Mouse (Mus musculus): ENCODE measurements around the gene Sgpp2. TPM values are rescaled to one million over a fixed set of nuclear protein-coding genes. Genes with fewer than 3 reads are reported as not detected.

Gene Sgpp2
- polyA plus RNA-seq, 1 experiment from 2014 or later = 0.37 TPM

DNA sequence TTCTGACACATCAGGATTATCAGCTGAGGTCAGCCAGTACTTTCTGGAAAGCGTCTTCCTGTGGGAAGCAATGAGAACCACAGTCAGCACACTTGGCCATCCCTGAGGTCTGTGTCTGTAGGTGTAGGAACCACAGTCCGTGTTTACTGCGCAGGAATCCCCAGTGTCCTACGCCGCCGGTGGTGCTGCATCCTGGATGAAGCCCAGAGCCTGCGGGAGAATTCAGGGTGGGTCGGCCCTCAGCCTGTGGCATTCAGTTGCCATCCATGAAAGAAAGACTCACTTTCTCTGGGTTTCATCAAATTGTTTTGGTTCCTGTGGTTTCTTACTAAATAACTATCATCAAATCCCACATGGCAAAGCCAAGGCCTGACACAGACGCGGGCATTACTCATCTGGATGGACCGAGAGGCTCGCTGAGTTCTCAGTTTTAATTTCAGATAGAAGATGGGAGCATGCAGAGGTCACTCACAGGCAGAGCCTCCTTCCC is 37.2 kb downstream of the Sgpp2 start:
- H3K9ac ChIP-seq = no peak overlapping the region
- H3K4me2 ChIP-seq = no peak overlapping the region
- ATAC-seq = no peak
- no peak overlapping the region for H3K27ac ChIP-seq
- no peaks in the 10 kb centered on the region for H3K9me3 ChIP-seq (replicated peaks)
- peaks cover 4% of the 10 kb centered on the region; the same call in 1 of the 2 replicates for H3K27me3 ChIP-seq
- no peak overlapping the region for H3K4me3 ChIP-seq
- no peaks in the 10 kb centered on the region for H3K4me1 ChIP-seq
- no peaks in the 10 kb centered on the region for H3K36me3 ChIP-seq (ENCODE audit: poor library complexity, severe bottlenecking)
- WGBS = 94% methylated on average over 12 of the region's 12 CpGs

- H3K36me3 ChIP-seq (ENCODE audit: poor library complexity, severe bottlenecking) = no peaks in the 10 kb centered on the region
- H3K9me3 ChIP-seq (replicated peaks) = no peaks in the 10 kb centered on the region
- H3K4me1 ChIP-seq = no peaks in the 10 kb centered on the region
- no peak overlapping the region for H3K4me3 ChIP-seq
- no peak overlapping the region for H3K9ac ChIP-seq
- H3K4me2 ChIP-seq = no peak overlapping the region
- peaks cover 4% of the 10 kb centered on the region; the same call in 1 of the 2 replicates for H3K27me3 ChIP-seq
- H3K27ac ChIP-seq = no peak overlapping the region
- ATAC-seq = no peak
- WGBS = 79% methylated on average over 1 of the region's 1 CpGs
Observed at GRCm38 (mm10) chr1:78349219-78349618, 39.1 kb downstream of the Sgpp2 start.

- Histone ChIP-seq H3K4me1 (no peaks in the 10 kb centered on the region), H3K27ac (no peak overlapping the region), H3K4me3 (no peak overlapping the region), H3K27me3 (peaks cover 4% of the 10 kb centered on the region; the same call in 1 of the 2 replicates), H3K9me3 (replicated peaks) (no peaks in the 10 kb centered on the region), H3K9ac (no peak overlapping the region), H3K4me2 (no peak overlapping the region), H3K36me3 (ENCODE audit: poor library complexity, severe bottlenecking) (no peaks in the 10 kb centered on the region)
- WGBS = 80% methylated on average over 1 of the region's 1 CpGs
- ATAC-seq = no peak
Observed at GRCm38 (mm10) chr1:78353254-78353653, 43.1 kb downstream of the Sgpp2 start.

- Histone ChIP-seq H3K9ac (no peak overlapping the region), H3K27me3 (no peaks in the 10 kb centered on the region), H3K4me3 (no peak overlapping the region), H3K36me3 (ENCODE audit: poor library complexity, severe bottlenecking) (no peaks in the 10 kb centered on the region), H3K4me2 (no peak overlapping the region), H3K27ac (no peak overlapping the region), H3K4me1 (no peaks in the 10 kb centered on the region), H3K9me3 (replicated peaks) (no peaks in the 10 kb centered on the region)
- ATAC-seq = no peak
- WGBS = 38% methylated on average over 4 of the region's 4 CpGs
Observed at GRCm38 (mm10) chr1:78355123-78355522, 45.0 kb downstream of the Sgpp2 start.

GRCm38 (mm10) chr1:78357415-78357814 is 47.3 kb downstream of the Sgpp2 start:
- no peak overlapping the region for H3K9ac ChIP-seq
- WGBS = 88% methylated on average over 4 of the region's 4 CpGs
- ATAC-seq = no peak
- no peaks in the 10 kb centered on the region for H3K9me3 ChIP-seq (replicated peaks)
- H3K27ac ChIP-seq = no peak overlapping the region
- no peaks in the 10 kb centered on the region for H3K27me3 ChIP-seq
- no peak overlapping the region for H3K4me2 ChIP-seq
- H3K36me3 ChIP-seq (ENCODE audit: poor library complexity, severe bottlenecking) = no peaks in the 10 kb centered on the region
- no peak overlapping the region for H3K4me3 ChIP-seq
- H3K4me1 ChIP-seq = no peaks in the 10 kb centered on the region

GRCm38 (mm10) chr1:78357868-78358267 is 47.7 kb downstream of the Sgpp2 start:
- Histone ChIP-seq H3K9ac (no peak overlapping the region), H3K4me3 (no peak overlapping the region), H3K36me3 (ENCODE audit: poor library complexity, severe bottlenecking) (no peaks in the 10 kb centered on the region), H3K9me3 (replicated peaks) (no peaks in the 10 kb centered on the region), H3K27me3 (0 out of 2 replicates have a peak, but pooled peaks cover under 1% of the 10 kb centered on the region), H3K27ac (no peak overlapping the region), H3K4me1 (no peaks in the 10 kb centered on the region), H3K4me2 (no peak overlapping the region)
- 73% methylated on average over 1 of the region's 1 CpGs for WGBS
- ATAC-seq = no peak

GRCm38 (mm10) chr1:78363965-78364889 is 54.1 kb downstream of the Sgpp2 start:
- no peak overlapping the region for H3K27ac ChIP-seq

GRCm38 (mm10) chr1:78367806-78368205 is 57.7 kb downstream of the Sgpp2 start:
- Histone ChIP-seq H3K9ac (no peak overlapping the region), H3K36me3 (ENCODE audit: poor library complexity, severe bottlenecking) (no peaks in the 10 kb centered on the region), H3K27me3 (peaks cover 4% of the 10 kb centered on the region; the same call in 1 of the 2 replicates), H3K9me3 (replicated peaks) (peaks cover 7% of the 10 kb centered on the region), H3K4me3 (no peak overlapping the region), H3K27ac (no peak overlapping the region), H3K4me2 (no peak overlapping the region), H3K4me1 (peaks cover 37% of the 10 kb centered on the region)
- 51% methylated on average over 5 of the region's 5 CpGs for WGBS
- no peak for ATAC-seq

More at GRCm38 (mm10) chr1:78363965-78364889, 54.1 kb downstream of the Sgpp2 start:
- peaks cover 4% of the 10 kb centered on the region; the same call in 1 of the 2 replicates for H3K27me3 ChIP-seq
- WGBS = 14% methylated on average over 13 of the region's 13 CpGs
- no peak overlapping the region for H3K4me3 ChIP-seq
- no peak overlapping the region for H3K4me2 ChIP-seq
- peaks cover 21% of the 10 kb centered on the region for H3K4me1 ChIP-seq
- no peaks in the 10 kb centered on the region for H3K9me3 ChIP-seq (replicated peaks)
- H3K9ac ChIP-seq = no peak overlapping the region
- peak; percentile 61; the same call in 1 of the 2 replicates for ATAC-seq
- no peaks in the 10 kb centered on the region for H3K36me3 ChIP-seq (ENCODE audit: poor library complexity, severe bottlenecking)

DNA sequence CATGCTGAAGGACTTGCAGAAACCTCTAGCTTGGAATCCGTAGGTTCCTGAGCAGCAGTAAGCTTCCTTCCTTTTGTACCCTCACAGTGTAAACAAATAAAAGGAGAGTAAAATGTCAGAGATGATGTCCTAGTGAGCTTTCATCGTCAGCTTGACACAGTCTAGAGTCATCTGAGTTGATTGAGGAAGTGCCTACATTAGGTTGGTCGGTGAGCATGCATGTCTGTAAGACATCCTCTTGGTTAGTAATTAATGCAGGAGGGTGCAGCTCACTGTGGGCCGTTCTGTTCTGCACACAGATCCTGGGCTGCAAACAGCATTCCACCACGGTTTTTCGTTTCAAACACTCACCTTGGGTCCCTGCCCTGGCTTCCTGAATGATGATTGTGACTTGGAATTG is 60.0 kb downstream of the Sgpp2 start:
- H3K4me3 ChIP-seq = no peak overlapping the region
- H3K4me2 ChIP-seq = no peak overlapping the region
- H3K9me3 ChIP-seq (replicated peaks) = peaks cover 13% of the 10 kb centered on the region
- H3K27ac ChIP-seq = no peak overlapping the region
- WGBS = 71% methylated on average over 6 of the region's 6 CpGs
- no peak for ATAC-seq
- H3K36me3 ChIP-seq (ENCODE audit: poor library complexity, severe bottlenecking) = no peaks in the 10 kb centered on the region
- H3K27me3 ChIP-seq = no peaks in the 10 kb centered on the region
- no peak overlapping the region for H3K9ac ChIP-seq
- H3K4me1 ChIP-seq = peaks cover 26% of the 10 kb centered on the region

DNA sequence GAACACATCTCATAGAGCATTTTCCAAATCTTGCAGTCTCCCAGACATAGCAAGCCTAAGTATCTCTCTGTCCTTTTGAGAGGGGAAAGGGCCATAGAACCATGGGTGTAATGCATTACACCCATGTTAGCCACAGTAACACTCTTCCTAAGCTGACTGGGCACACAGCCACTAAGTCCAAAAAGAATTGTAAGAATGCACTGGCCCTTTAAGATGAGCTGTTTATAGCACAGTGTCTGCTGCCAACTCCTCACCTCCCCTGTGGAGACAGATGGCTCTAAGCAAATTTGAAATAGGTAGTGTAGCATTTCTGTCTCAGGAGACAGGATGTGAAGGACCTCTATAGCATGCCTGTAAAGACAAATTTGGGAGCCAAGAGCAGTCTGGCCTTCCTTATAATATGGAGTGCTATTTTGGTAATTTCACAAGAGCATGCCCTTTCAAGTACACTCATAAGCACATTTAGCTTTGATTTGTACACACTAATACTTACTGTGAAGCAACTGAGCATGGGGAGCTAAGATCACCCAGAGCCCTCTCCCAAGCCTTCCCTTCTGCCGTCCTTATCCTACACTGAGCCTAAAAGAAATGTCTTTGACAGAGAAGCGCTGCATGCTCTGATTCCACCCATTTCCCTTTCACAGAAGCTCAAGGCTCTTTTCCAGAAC is 61.6 kb downstream of the Sgpp2 start:
- no peak overlapping the region for H3K9ac ChIP-seq
- 92% methylated on average over 2 of the region's 2 CpGs for WGBS
- no peak overlapping the region for H3K4me3 ChIP-seq
- peaks cover 23% of the 10 kb centered on the region for H3K4me1 ChIP-seq
- H3K4me2 ChIP-seq = no peak overlapping the region
- no peaks in the 10 kb centered on the region for H3K27me3 ChIP-seq
- peaks cover 13% of the 10 kb centered on the region for H3K9me3 ChIP-seq (replicated peaks)
- H3K36me3 ChIP-seq (ENCODE audit: poor library complexity, severe bottlenecking) = no peaks in the 10 kb centered on the region
- peak; percentile 71 for ATAC-seq
- no peak overlapping the region for H3K27ac ChIP-seq

GRCm38 (mm10) chr1:78372316-78372715 is 62.2 kb downstream of the Sgpp2 start:
- Histone ChIP-seq H3K4me3 (no peak overlapping the region), H3K9me3 (replicated peaks) (peaks cover 13% of the 10 kb centered on the region), H3K9ac (no peak overlapping the region), H3K27ac (no peak overlapping the region), H3K36me3 (ENCODE audit: poor library complexity, severe bottlenecking) (no peaks in the 10 kb centered on the region), H3K4me1 (peaks cover 17% of the 10 kb centered on the region), H3K4me2 (no peak overlapping the region), H3K27me3 (no peaks in the 10 kb centered on the region)
- whole genome bisulfite sequencing = 89% methylated on average over 9 of the region's 9 CpGs
- ATAC-seq = no peak

DNA sequence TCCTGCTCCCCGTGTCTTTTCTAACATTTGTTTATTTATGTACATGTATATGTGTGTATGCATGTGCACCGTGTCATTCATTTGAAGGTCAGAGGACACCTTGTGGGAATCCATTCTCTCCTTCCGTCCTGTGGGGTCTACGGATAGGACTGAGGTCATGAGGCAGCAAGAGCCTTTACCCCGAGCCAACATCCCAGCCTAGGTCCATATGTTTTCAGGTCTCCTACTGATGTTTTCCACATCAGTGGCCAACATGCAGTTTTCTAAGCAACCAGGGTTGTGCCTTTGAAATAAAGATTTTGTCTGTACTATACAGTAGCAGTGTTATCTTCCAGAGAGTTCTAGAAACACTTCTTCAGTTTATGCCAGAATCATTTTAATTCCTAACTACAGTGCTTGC is 63.7 kb downstream of the Sgpp2 start:
- no peak overlapping the region for H3K4me2 ChIP-seq
- ATAC-seq = no peak
- H3K9ac ChIP-seq = no peak overlapping the region
- no peaks in the 10 kb centered on the region for H3K36me3 ChIP-seq (ENCODE audit: poor library complexity, severe bottlenecking)
- peaks cover 16% of the 10 kb centered on the region for H3K4me1 ChIP-seq
- no peaks in the 10 kb centered on the region for H3K27me3 ChIP-seq
- H3K27ac ChIP-seq = no peak overlapping the region
- 91% methylated on average over 5 of the region's 5 CpGs for WGBS
- peaks cover 13% of the 10 kb centered on the region for H3K9me3 ChIP-seq (replicated peaks)
- H3K4me3 ChIP-seq = no peak overlapping the region
